Mouse (Mus musculus) bone marrow macrophage, adult 2 months (primary cell): ENCODE data around the gene Cry2.

Experiments
- CTCF ChIP-seq: IDR thresholded peaks from 2 replicates; pipeline ENCODE4 v1.5.1; 2012; ENCODE audit warnings: low read depth, mild to moderate bottlenecking, low read length, moderate library complexity
- POLR2A ChIP-seq: IDR thresholded peaks from 2 replicates; pipeline ENCODE4 v1.6.1; 2012; ENCODE audit warnings: mild to moderate bottlenecking, low read depth, low read length, borderline replicate concordance

DNA sequence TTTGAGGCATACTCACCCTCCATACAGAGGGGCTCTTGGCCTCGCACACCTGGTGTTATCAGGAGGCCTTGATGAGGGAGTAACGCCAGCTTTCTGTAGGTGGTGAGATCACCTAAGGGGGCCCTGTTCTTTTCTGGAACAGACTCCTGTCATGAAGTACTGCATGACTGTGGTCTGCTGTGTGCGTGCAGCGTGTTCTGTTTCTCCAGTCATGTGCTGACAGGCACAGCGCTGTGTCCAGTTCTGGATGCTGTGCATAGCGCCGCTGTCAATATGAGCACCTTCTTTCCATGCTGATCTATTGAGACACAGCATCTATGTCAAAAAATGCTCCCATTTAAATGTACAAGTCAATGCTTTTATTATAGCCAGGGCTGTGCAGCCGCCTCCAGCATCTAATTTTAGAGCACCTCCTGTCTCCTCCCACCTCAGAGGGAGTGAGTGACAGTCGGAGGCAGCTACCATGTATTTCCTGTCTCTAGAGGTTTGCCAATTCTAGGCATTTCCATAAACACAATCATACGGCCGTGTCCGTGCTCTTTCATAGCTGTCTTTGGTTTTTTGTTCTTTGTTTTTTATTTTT is 8.7 kb upstream of the Cry2 start:
- TF ChIP-seq POLR2A (no peak), CTCF (no peak)
